Mouse (Mus musculus) right cerebral cortex, adult 2 months (tissue): ENCODE measurements around the gene Cd70.
A peak's percentile ranks its signal among the peaks of the same experiment; 100 is the strongest.

Experiments used
- DNase-seq, 2 experiments: peaks; one replicate each; pipeline ENCODE4 v3.0.0; 2021 to 2022; ENCODE audit warnings: low spot score in 2 of 2

Cd70 gene

GRCm38 (mm10) chr17:57148994-57149803, at the start of gene Cd70:
Gene Cd70, minus strand, starts transcription at chr17:57149777.
- DNase-seq, result no peak

DNA sequence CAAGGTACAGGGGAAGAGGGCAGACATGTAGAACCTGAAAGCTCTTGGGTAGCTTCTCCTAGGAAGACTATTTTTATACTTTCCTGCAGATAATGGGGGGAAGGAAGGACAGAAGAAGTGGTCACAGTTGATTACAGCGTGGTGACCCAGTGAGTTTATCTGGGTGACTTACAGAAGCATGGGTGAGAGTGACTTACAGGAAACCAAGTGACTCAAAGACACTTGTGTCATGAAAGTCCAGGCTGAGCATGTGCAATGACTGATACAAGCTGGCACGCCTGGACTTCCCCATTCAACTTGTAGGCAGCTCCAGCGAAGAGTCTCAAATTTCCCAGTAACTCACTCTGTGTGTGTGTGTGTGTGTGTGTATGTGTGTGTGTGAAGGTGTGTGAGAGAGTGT, 48.7 kb upstream of the Cd70 start:
- no peak for DNase-seq

- DNase-seq, result no peak
These were observed 45.9 kb upstream of the Cd70 start for GRCm38 (mm10) chr17:57195326-57196010.

DNA sequence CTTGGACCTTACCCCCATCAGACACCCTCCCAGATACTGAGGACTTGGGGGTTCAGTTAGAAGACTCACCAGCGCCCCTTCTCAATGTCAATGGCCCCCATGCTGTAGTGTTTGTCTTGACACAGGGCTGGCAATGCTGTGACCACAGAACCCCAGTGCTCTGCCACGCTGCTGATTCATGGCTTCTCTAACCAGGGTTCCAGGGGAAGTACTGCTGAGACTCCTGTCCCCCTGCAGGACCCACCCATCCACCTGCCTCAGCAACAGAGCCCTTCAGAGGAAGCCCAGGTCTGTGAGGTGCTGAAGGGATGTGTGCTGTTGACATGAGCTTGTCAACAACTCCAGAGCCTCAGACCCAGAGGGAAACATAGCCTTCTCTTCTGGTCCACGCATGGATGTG, 45.2 kb upstream of the Cd70 start:
- no peak for DNase-seq

GRCm38 (mm10) chr17:57194041-57194507, 44.5 kb upstream of the Cd70 start, which contains the start of gene Tnfsf14:
Gene Tnfsf14, minus strand, starts transcription at chr17:57194177.
- DNase-seq, result no peak

- no peak for DNase-seq
These were observed 39.1 kb upstream of the Cd70 start for GRCm38 (mm10) chr17:57188510-57189192.

GRCm38 (mm10) chr17:57185641-57186040, 36.1 kb upstream of the Cd70 start:
- no peak for DNase-seq

DNA sequence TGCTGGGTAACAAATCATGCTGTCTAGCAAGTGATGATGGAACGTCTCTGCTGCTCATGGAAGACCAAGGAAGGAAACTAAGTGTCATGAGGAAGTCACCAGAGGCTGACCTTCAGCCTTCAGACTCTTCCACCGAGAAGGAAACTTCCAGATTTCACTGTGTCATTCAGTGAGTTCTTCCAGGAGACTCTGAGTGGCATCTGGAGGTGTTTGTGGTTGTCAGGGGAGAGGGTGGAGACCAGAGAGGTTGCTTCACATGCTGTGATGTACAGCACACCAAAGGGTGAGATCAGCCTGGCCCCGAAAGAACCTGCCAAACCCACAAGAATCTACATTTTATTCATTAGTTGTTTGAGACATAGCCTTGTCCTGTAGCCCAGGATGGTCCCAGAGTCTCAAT, 33.3 kb upstream of the Cd70 start:
- DNase-seq, result no peak

- no peak for DNase-seq
These were observed 30.8 kb upstream of the Cd70 start for GRCm38 (mm10) chr17:57180363-57180762.

- DNase-seq, result no peak
These were observed 23.8 kb upstream of the Cd70 start for GRCm38 (mm10) chr17:57173351-57173750.

GRCm38 (mm10) chr17:57172378-57172777, 22.8 kb upstream of the Cd70 start:
- no peak for DNase-seq

DNA sequence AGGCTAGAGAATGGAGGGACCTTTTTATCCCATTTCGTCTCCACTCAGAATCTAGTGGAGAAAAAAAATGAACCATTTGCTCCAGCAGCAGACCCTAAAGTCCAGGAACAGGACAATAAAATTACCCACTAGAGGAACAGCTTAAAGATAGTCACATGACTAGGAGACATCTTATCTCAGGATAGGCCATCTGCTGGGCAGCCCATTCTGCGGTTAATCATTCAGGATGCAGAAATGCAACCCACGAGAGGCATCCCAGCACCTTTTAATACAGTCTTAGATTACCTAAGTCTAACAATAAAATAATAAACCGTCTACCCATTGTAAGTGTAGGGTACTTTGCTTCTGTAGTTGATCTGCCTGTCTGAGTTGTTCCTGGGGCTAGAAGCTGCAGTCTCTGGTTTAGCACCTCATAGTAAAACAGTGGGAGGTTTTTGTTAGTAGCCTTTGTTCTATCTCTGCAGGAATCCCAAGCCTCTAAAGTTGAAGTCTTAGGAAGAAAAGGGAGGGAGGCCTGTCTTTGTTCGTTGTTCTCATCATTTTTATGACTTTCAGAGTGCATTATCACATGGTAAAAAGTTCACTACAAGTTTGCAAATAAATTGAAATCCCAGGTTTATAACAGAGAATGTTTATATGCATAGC, 21.2 kb upstream of the Cd70 start:
- no peak for DNase-seq

GRCm38 (mm10) chr17:57166800-57167791, 17.5 kb upstream of the Cd70 start:
- DNase-seq, result peak; percentile 85 to 89

DNA sequence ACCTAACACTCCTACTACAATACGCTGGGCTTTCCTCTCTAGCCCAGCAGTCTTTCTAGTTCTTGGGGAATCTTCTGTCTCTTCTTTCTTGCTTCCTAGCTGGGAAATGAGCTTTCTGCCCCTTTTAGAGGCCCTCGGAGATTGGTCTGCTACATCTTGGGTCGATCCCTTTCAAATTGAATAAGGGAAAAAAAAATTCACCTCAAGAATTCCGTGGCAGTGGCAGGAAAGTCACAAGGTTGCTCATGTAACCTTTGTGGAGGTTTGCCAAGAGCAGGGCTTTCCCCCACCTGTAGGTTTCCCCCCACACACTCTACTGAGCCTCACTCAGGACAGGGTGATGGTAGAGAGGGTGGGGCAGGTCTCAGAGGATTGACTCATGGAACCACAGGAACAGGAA, 4.2 kb upstream of the Cd70 start:
- DNase-seq, result no peak

DNA sequence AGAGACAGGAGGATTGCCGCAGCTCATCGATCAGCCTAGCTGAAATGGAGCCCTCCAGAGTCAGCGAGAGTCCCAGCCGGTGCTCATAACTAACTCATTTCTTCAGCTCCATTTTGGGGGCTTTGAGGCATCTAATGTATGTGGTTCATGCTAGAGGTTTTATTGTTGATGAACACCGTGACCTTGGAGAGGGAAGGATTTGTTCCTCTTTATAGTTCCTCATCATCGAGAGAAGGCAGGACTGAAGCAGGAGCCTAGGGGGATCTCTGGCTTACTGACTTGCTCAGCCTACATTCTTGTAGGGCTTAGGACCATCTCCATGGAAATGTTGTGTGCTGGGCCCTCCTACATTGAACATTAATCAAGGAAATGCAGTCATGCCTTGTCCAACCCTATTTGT, 3.4 kb upstream of the Cd70 start:
- DNase-seq, result no peak

- DNase-seq, result no peak
These were observed 1.2 kb downstream of the Cd70 start for GRCm38 (mm10) chr17:57148343-57148742.

GRCm38 (mm10) chr17:57145115-57145514, 4.5 kb downstream of the Cd70 start:
- no peak for DNase-seq

DNA sequence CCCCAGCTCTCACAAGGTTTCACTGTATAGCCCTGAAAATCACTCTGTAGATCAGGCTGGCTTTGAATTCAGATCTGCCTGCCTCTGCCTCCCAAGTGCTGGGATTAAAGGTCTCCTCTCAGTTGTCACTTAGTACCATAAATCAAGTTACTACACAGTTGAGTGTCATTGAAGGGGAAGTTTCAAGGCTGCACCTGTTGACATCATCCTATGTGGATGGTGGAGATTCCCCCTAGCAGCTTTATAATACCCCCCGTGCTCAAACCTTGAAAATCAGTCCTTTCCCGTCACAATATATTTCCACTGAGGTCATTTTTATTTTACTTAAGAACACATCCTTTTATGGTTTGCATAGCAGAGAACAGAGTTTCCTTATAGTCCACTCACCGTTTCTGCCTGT, 5.9 kb downstream of the Cd70 start:
- no peak for DNase-seq

- DNase-seq, result no peak
These were observed 9.9 kb downstream of the Cd70 start for GRCm38 (mm10) chr17:57139708-57140107.

DNA sequence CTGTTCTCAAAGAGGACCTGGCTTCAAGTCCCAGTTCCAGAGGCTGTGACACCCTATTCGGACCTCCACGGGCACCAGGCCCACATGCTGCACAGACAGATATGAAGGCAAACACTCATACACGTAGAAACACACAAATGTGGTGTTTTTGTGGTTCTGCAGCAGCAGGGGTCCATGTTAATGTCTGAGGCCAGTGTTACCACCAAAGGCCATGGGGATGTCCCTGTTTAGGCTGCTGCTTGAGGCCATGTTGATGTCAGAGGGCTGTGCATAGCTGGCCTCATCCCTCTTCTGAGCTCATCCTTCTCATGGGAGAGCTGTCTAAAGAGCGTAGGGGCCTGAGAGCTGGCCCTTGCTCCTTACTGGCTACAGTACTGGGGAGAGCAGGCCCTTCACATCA, 10.9 kb downstream of the Cd70 start:
- no peak for DNase-seq

DNA sequence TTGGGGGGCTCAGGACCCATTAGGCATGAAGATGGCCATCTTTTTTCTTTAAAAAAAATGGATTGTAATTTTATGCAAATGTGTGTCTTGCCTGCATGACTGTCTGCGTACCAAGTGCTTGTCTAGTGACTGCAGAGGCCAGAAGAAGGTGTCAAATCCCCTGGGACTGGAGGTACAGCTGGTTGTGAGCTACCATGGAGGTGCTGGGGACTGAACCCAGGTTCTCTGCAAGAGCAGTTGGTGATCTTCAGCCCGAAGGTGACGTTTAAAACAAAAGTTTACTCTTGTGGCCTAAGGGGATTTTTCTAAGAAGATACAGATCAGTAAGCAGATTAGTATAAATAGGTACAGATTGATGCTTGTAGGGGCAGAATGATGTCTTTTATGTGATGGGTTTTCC, 13.9 kb downstream of the Cd70 start:
- no peak for DNase-seq
